Mouse (Mus musculus) midbrain, embryonic 16.5 days (tissue): ENCODE results near the gene Chrng. TPM values are rescaled to one million over a fixed set of nuclear protein-coding genes. Genes with fewer than 3 reads are reported as not detected.

Source experiments
- ATAC-seq: fragments of 200-750 bp; cut with Nextera tagmentation; 2 replicates; pipeline ENCODE4 v1.8.0; 2017; ENCODE audit warnings: moderate TSS enrichment
- H3K27ac ChIP-seq: fragments of 300-500 bp; sonication (generic); 2 replicates; pipeline ENCODE4 v1.5.1; 2014; ENCODE audit warnings: mild to moderate bottlenecking, low read length, mixed read lengths
- H3K27me3 ChIP-seq: fragments of 300-500 bp; sonication (generic); 2 replicates; pipeline ENCODE4 v1.6.1; 2014; ENCODE audit warnings: low read depth, low read length, mixed read lengths; ENCODE audit not compliant: control insufficient read depth, insufficient read depth
- H3K36me3 ChIP-seq: fragments of 300-500 bp; sonication (generic); 2 replicates; pipeline ENCODE4 v1.6.1; 2014; ENCODE audit warnings: mild to moderate bottlenecking, low read length, moderate library complexity, mixed read lengths; ENCODE audit not compliant: control insufficient read depth, insufficient read depth
- H3K4me1 ChIP-seq: fragments of 300-500 bp; sonication (generic); 2 replicates; pipeline ENCODE4 v1.6.1; 2014; ENCODE audit warnings: mild to moderate bottlenecking, low read length, mixed read lengths; ENCODE audit not compliant: control insufficient read depth, insufficient read depth
- H3K4me2 ChIP-seq: fragments of 300-500 bp; sonication (generic); 2 replicates; pipeline ENCODE4 v1.6.1; 2014; ENCODE audit warnings: mild to moderate bottlenecking, low read length, mixed read lengths
- H3K4me3 ChIP-seq: fragments of 300-500 bp; sonication (generic); 2 replicates; pipeline ENCODE4 v1.5.1; 2014; ENCODE audit warnings: low read depth, mild to moderate bottlenecking, low read length, moderate library complexity, mixed read lengths
- H3K9ac ChIP-seq: fragments of 300-500 bp; sonication (generic); 2 replicates; pipeline ENCODE4 v1.6.1; 2014; ENCODE audit warnings: low read depth, low read length, mixed read lengths
- H3K9me3 ChIP-seq: fragments of 300-500 bp; sonication (generic); replicated peaks from 2 replicates; pipeline ENCODE4 v1.6.1; 2014; ENCODE audit warnings: mild to moderate bottlenecking, low read length, mixed read lengths; ENCODE audit not compliant: control insufficient read depth, poor library complexity, severe bottlenecking
- WGBS: fragments of 180-500 bp; shearing (Covaris S2); extraction: QIAGEN DNeasy Blood & Tissue Kit; methylation state at CpG from one replicate; pipeline ENCODE4 v1.1.7; 2014; 5-methylcytosine and 5-hydroxymethylcytosine counted together
- polyA plus RNA-seq: library from polyadenylated mRNA; unstranded; fragments of >200 nt; fragmentation: Nextera tagmentation; extraction: Ambion mirVana; gene quantifications from 2 replicates; pipeline ENCODE4 v1.2.1, GENCODE M21; 2015

The Chrng gene
- polyA plus RNA-seq, 1 experiment from 2014 or later = not detected

- no peaks in the 10 kb centered on the region for H3K36me3 ChIP-seq
- peak overlapping the region; percentile 92 for H3K4me2 ChIP-seq
- no peaks in the 10 kb centered on the region for H3K9me3 ChIP-seq
- H3K4me1 ChIP-seq = peaks cover 12% of the 10 kb centered on the region
- peak overlapping the region; percentile 63 for H3K9ac ChIP-seq
- ATAC-seq = peak; percentile 46; the same call in 1 of the 2 replicates
- no peak overlapping the region for H3K27ac ChIP-seq
- peaks cover 40% of the 10 kb centered on the region for H3K27me3 ChIP-seq
- peak overlapping the region; percentile 52 for H3K4me3 ChIP-seq
- WGBS = 0% methylated on average over 15 of the region's 15 CpGs
Observed at GRCm38 (mm10) chr1:87187037-87187355, 17.5 kb upstream of the Chrng start.

GRCm38 (mm10) chr1:87190429-87190828, 14.0 kb upstream of the Chrng start, which contains the start of gene Chrnd:
Gene Chrnd, plus strand, starts transcription at chr1:87190607.
- H3K27ac ChIP-seq = no peak within 1 kb of the TSS
- peaks cover 9% of the 10 kb centered on the region for H3K4me1 ChIP-seq
- H3K4me3 ChIP-seq = no peak within 1 kb of the TSS
- H3K27me3 ChIP-seq = peaks cover 23% of the 10 kb centered on the region
- no peak within 1 kb of the TSS for H3K4me2 ChIP-seq
- no peaks in the 10 kb centered on the region for H3K9me3 ChIP-seq
- no peaks in the 10 kb centered on the region for H3K36me3 ChIP-seq
- WGBS = 47% methylated on average over 4 of the region's 4 CpGs
- H3K9ac ChIP-seq = no peak within 1 kb of the TSS
- no peak for ATAC-seq

GRCm38 (mm10) chr1:87197296-87197695, 7.2 kb upstream of the Chrng start:
- 83% methylated on average over 9 of the region's 9 CpGs for WGBS
- no peaks in the 10 kb centered on the region for H3K9me3 ChIP-seq
- no peaks in the 10 kb centered on the region for H3K27me3 ChIP-seq

GRCm38 (mm10) chr1:87198119-87199065, 6.1 kb upstream of the Chrng start:
- no peak overlapping the region for H3K9ac ChIP-seq
- H3K36me3 ChIP-seq = no peaks in the 10 kb centered on the region
- H3K4me2 ChIP-seq = no peak overlapping the region
- no peaks in the 10 kb centered on the region for H3K4me1 ChIP-seq
- no peaks in the 10 kb centered on the region for H3K27me3 ChIP-seq
- no peak for ATAC-seq
- H3K27ac ChIP-seq = no peak overlapping the region
- H3K4me3 ChIP-seq = no peak overlapping the region
- H3K9me3 ChIP-seq = no peaks in the 10 kb centered on the region
- 81% methylated on average over 12 of the region's 12 CpGs for WGBS

More at GRCm38 (mm10) chr1:87197296-87197695, 7.2 kb upstream of the Chrng start:
- H3K4me2 ChIP-seq = no peak overlapping the region
- H3K27ac ChIP-seq = no peak overlapping the region
- H3K4me1 ChIP-seq = no peaks in the 10 kb centered on the region
- H3K4me3 ChIP-seq = no peak overlapping the region
- ATAC-seq = no peak
- H3K36me3 ChIP-seq = no peaks in the 10 kb centered on the region
- H3K9ac ChIP-seq = no peak overlapping the region

- Histone ChIP-seq H3K27ac (no peak overlapping the region), H3K4me2 (no peak overlapping the region), H3K4me1 (no peaks in the 10 kb centered on the region), H3K9ac (no peak overlapping the region), H3K36me3 (no peaks in the 10 kb centered on the region), H3K4me3 (no peak overlapping the region), H3K27me3 (peaks cover 6% of the 10 kb centered on the region), H3K9me3 (no peaks in the 10 kb centered on the region)
- 79% methylated on average over 2 of the region's 2 CpGs for WGBS
- ATAC-seq = no peak
Observed at GRCm38 (mm10) chr1:87200811-87201210, 3.6 kb upstream of the Chrng start.

GRCm38 (mm10) chr1:87201848-87202247, 2.6 kb upstream of the Chrng start:
- H3K36me3 ChIP-seq = no peaks in the 10 kb centered on the region
- peaks cover 10% of the 10 kb centered on the region for H3K27me3 ChIP-seq
- no peak for ATAC-seq
- no peak overlapping the region for H3K4me2 ChIP-seq
- H3K9ac ChIP-seq = no peak overlapping the region
- no peak overlapping the region for H3K4me3 ChIP-seq
- H3K4me1 ChIP-seq = no peaks in the 10 kb centered on the region
- WGBS = 50% methylated on average over 1 of the region's 1 CpGs
- H3K27ac ChIP-seq = no peak overlapping the region
- H3K9me3 ChIP-seq = no peaks in the 10 kb centered on the region

- ATAC-seq = no peak
- H3K4me3 ChIP-seq = no peak overlapping the region
Observed at GRCm38 (mm10) chr1:87203779-87204178, 678 bp upstream of the Chrng start.

GRCm38 (mm10) chr1:87205038-87205437, 581 bp downstream of the Chrng start:
- no peaks in the 10 kb centered on the region for H3K4me1 ChIP-seq
- H3K27ac ChIP-seq = no peak overlapping the region
- no peak overlapping the region for H3K9ac ChIP-seq
- peaks cover 11% of the 10 kb centered on the region for H3K27me3 ChIP-seq
- WGBS = 75% methylated on average over 6 of the region's 6 CpGs
- no peak overlapping the region for H3K4me2 ChIP-seq
- no peaks in the 10 kb centered on the region for H3K9me3 ChIP-seq
- ATAC-seq = no peak
- H3K4me3 ChIP-seq = no peak overlapping the region
- no peaks in the 10 kb centered on the region for H3K36me3 ChIP-seq

More at GRCm38 (mm10) chr1:87203779-87204178, 678 bp upstream of the Chrng start:
- Histone ChIP-seq H3K27me3 (peaks cover 11% of the 10 kb centered on the region), H3K36me3 (no peaks in the 10 kb centered on the region), H3K4me2 (no peak overlapping the region), H3K27ac (no peak overlapping the region), H3K9ac (no peak overlapping the region), H3K4me1 (no peaks in the 10 kb centered on the region), H3K9me3 (no peaks in the 10 kb centered on the region)
- 85% methylated on average over 5 of the region's 5 CpGs for WGBS

- H3K9me3 ChIP-seq = no peaks in the 10 kb centered on the region
- H3K27ac ChIP-seq = no peak overlapping the region
- H3K9ac ChIP-seq = no peak overlapping the region
- ATAC-seq = no peak
- peaks cover 11% of the 10 kb centered on the region for H3K27me3 ChIP-seq
- no peaks in the 10 kb centered on the region for H3K4me1 ChIP-seq
- H3K4me2 ChIP-seq = no peak overlapping the region
- H3K36me3 ChIP-seq = no peaks in the 10 kb centered on the region
- no peak overlapping the region for H3K4me3 ChIP-seq
- WGBS = 59% methylated on average over 3 of the region's 3 CpGs
Observed at GRCm38 (mm10) chr1:87205502-87205901, 1.0 kb downstream of the Chrng start.
